Mouse (Mus musculus): Measurements from ENCODE around the gene Pax8.

DNA sequence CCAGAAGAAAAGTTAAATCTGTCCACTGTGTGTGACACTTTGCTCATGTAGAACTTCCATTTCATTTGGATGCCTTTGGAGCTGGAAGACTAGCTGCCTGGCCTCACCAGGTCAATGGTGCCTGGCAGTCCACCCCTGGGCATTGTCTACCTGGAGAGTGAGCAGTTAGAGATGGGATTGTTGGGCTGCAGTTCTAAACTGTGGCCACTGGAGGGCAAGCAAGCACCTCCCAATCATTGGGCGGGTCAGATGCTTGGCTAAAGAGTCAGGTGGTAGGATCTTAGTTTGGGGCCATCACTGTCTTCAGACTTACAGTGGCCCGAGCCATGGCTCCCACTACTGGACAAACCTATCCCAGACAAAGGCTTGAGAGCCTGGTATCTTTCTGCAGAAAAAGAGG is 66.2 kb downstream of the Pax8 start:
- no peak for TF ChIP-seq POLR2A (IDR thresholded peaks at IDR 0.05; ENCODE audit: low read depth, low read length)
- peak; percentile 98 for TF ChIP-seq CTCF (conservative IDR thresholded peaks at IDR 0.05; ENCODE audit: insufficient read depth, insufficient read length, low read depth, low read length)
